Mouse (Mus musculus) stomach, embryonic 16.5 days (tissue): ENCODE data around the gene Ewsr1. TPM values are rescaled to one million over a fixed set of nuclear protein-coding genes. Genes with fewer than 3 reads are reported as not detected.
"Not testable (repeated sequence)": the region's sequence is repeated elsewhere in the genome, so short reads cannot be mapped to it uniquely, and the experiment has no call there.

Experiments used
- ATAC-seq: fragments of 200-750 bp; cut with Nextera tagmentation; 2 replicates; pipeline ENCODE4 v1.8.0; 2017; ENCODE audit warnings: moderate number of reproducible peaks, moderate TSS enrichment; ENCODE audit not compliant: insufficient read depth, low FRiP score
- H3K27ac ChIP-seq: fragments of 300-500 bp; sonication (generic); 2 replicates; pipeline ENCODE4 v1.5.1; 2014; ENCODE audit warnings: low read length
- H3K27me3 ChIP-seq: fragments of 300-500 bp; sonication (generic); 2 replicates; pipeline ENCODE4 v1.6.1; 2014; ENCODE audit warnings: low read length, control low read depth, mixed read lengths; ENCODE audit not compliant: control insufficient read depth, insufficient read depth
- H3K36me3 ChIP-seq: fragments of 300-500 bp; sonication (generic); 2 replicates; pipeline ENCODE4 v1.6.1; 2014; ENCODE audit warnings: low read length; ENCODE audit not compliant: control insufficient read depth, insufficient read depth
- H3K4me1 ChIP-seq: fragments of 300-500 bp; sonication (generic); 2 replicates; pipeline ENCODE4 v1.6.1; 2014; ENCODE audit warnings: low read length, control low read depth, mixed read lengths; ENCODE audit not compliant: control insufficient read depth, insufficient read depth
- H3K4me2 ChIP-seq: fragments of 300-500 bp; sonication (generic); 2 replicates; pipeline ENCODE4 v1.6.1; 2014; ENCODE audit warnings: low read depth, low read length, mixed read lengths
- H3K4me3 ChIP-seq: fragments of 300-500 bp; sonication (generic); replicated peaks from 2 replicates; pipeline ENCODE4 v1.5.1; 2014; ENCODE audit warnings: mild to moderate bottlenecking, low read length
- H3K9ac ChIP-seq: fragments of 300-500 bp; sonication (generic); 2 replicates; pipeline ENCODE4 v1.6.1; 2014; ENCODE audit warnings: low read length
- H3K9me3 ChIP-seq: fragments of 300-500 bp; sonication (generic); replicated peaks from 2 replicates; pipeline ENCODE4 v1.6.1; 2016; ENCODE audit warnings: low read length, control low read depth; ENCODE audit not compliant: control insufficient read depth
- WGBS: fragments of 180-500 bp; shearing (Covaris S2); extraction: QIAGEN DNeasy Blood & Tissue Kit; methylation state at CpG from one replicate; pipeline ENCODE4 v1.1.7; 2014; 5-methylcytosine and 5-hydroxymethylcytosine counted together
- polyA plus RNA-seq: library from polyadenylated mRNA; unstranded; fragments of >200 nt; fragmentation: Nextera tagmentation; extraction: Ambion mirVana; gene quantifications from 2 replicates; pipeline ENCODE4 v1.2.1, GENCODE M21; 2015

Gene Ewsr1
- polyA plus RNA-seq, 1 experiment from 2014 or later: 537 TPM

DNA sequence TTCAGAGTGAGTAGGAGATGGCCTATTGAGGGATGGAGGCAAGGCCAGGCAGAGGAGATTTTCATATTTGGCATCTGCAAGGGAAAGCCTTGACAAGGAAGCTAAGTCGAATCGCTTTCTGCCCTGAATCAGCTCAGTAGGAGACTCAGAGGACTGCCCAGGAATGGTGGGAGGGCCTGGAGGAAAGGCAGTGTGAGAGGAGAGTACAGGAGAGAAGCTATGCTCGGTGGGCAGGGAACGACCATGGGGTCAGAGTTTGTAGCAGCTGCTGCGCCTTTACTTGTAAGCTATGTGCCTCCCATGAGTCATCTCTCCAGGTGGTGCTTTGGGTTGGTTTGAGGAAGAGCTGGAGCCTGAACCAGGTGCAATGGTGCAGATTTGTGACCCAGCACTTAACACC is 1.7 kb upstream of the Ewsr1 start:
- Histone ChIP-seq H3K27me3 (no peaks in the 10 kb centered on the region), H3K9ac (peak overlapping the region; percentile 100; the same call in 1 of the 2 replicates), H3K4me2 (peak overlapping the region; percentile 88), H3K4me3 (peak overlapping the region; percentile 97), H3K4me1 (peaks cover 31% of the 10 kb centered on the region), H3K9me3 (no peaks in the 10 kb centered on the region), H3K27ac (peak overlapping the region; percentile 98; the same call in 1 of the 2 replicates), H3K36me3 (no peaks in the 10 kb centered on the region)
- 43% methylated on average over 5 of the region's 5 CpGs for WGBS
- no peak for ATAC-seq

DNA sequence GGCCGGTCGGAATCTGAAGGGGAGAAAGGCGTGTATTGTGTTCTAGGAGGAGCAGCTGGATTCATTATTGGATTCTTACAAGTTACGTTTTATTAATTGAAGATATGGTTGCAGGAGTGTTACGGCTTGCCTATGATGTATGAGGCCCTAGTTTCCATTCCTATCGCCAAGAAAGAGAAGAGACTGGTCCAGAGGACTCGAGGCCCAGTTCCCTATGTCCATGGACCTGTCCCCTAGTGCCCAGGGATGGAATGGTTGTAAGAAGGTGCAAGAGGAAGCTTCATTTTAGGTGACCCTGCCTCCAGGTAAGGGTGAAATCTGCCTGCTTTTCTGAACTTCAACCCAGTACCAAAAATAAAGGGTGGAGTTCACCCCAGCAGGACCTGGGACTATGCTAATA is 1.2 kb upstream of the Ewsr1 start:
- H3K4me2 ChIP-seq: peak overlapping the region; percentile 88
- WGBS: under 1% methylated on average over 7 of the region's 7 CpGs

DNA sequence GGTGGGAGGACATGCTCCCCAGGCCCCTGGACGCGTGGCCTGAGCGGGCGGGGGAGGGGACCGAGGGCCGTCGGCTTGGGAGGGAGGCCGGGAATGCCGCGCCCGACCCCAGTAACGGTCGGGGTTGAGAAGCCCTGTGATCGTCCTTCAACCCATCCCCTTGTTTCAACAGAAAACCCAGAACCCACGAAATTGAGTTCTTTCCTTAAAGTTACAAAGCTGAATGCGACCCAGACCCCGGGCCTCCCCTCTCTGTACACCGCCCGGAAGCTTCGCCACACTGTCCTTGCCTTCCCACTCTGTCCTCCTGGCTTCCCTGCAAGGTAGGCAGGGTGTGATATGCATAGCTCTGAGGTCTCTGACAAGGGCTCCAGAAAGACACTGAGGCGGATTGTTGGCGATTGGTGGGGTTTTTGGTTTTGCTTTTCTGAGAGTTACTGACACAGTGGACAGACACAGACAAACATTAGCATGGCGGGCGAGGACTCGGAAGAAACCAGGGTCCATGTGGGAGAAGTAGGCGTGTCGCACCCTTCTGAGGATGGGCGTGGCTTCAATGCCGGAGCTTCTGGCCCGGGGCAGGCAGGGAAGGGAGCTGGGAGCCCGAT is 614 bp upstream of the Ewsr1 start:
- under 1% methylated on average over 31 of the region's 31 CpGs for WGBS
- Histone ChIP-seq H3K9ac (peak overlapping the region; percentile 100), H3K9me3 (no peaks in the 10 kb centered on the region), H3K4me3 (peak overlapping the region; percentile 97), H3K4me1 (peaks cover 32% of the 10 kb centered on the region), H3K4me2 (peak overlapping the region; percentile 88), H3K36me3 (no peaks in the 10 kb centered on the region), H3K27ac (peak overlapping the region; percentile 98), H3K27me3 (no peaks in the 10 kb centered on the region)
- peak; percentile 78 for ATAC-seq

More for the DNA sequence above, 1.2 kb upstream of the Ewsr1 start:
- H3K9me3 ChIP-seq: no peaks in the 10 kb centered on the region
- H3K27me3 ChIP-seq: no peaks in the 10 kb centered on the region
- H3K4me3 ChIP-seq: peak overlapping the region; percentile 97
- peaks cover 32% of the 10 kb centered on the region for H3K4me1 ChIP-seq
- H3K9ac ChIP-seq: peak overlapping the region; percentile 100
- no peak for ATAC-seq
- peak overlapping the region; percentile 98 for H3K27ac ChIP-seq
- H3K36me3 ChIP-seq: no peaks in the 10 kb centered on the region

DNA sequence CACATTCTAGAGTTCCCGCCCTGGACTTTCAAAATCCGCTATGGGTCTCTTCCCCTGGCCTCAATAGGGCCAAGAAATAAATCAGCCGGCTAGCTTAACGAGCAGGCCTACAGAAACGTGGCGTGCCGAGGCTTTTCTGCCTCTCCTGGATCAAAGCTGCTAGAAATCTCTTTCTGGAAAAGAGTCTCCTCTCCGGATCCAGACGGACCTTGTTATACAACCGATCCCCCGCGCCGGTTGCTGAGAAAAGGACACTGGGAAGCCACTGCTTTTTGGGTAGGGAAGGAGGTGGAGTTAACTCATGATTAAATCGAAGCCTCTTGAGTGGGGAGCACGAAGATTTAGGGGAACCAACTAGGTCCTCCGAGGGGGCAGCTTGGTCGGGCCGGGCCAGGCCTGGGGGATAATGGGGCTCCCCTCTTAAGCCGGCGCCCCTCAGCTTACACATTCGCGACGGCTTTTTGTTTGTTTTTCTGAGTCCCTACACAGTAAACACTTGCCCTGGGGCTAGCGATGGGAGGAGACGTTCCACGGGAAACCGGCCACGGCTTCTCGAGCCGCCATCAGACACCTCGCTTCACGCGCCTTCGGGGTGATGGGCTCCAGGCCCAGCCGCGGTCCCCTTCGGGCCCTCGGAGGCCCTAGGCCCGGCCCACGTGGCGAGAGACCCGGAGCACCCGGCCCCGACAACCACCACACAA is 881 bp downstream of the Ewsr1 start:
- WGBS: under 1% methylated on average over 44 of the region's 44 CpGs
- Histone ChIP-seq H3K4me1 (peaks cover 36% of the 10 kb centered on the region), H3K4me2 (peak overlapping the region; percentile 83), H3K9ac (peak overlapping the region; percentile 100), H3K4me3 (peak overlapping the region; percentile 97), H3K9me3 (no peaks in the 10 kb centered on the region), H3K27ac (peak overlapping the region; percentile 98), H3K27me3 (no peaks in the 10 kb centered on the region), H3K36me3 (no peaks in the 10 kb centered on the region)
- no peak; the same call in 1 of the 2 replicates for ATAC-seq

DNA sequence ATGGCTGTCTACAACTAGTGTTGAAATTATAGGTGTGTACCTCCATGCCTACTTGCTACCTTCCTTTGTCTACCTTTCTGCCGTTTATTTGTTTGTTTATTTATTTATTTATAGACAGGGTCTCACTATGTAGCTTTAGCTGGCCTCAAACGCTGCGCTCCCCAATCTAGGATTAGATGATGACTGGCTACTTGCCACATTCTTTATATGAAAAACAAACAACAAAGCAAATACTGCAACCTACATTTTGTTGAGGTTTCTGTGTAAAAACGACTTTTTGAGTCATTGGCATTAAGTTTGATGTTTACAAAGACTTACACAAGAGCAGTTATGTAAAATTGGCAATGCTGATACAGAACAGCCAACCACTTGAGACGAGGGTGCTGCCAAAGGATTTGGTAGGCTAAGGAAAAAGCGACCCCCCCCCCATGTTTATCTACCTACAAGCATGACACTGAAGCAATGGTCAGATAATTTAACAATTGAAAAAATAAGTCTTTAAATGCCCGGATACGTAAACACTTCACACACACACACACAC is 2.5 kb downstream of the Ewsr1 start:
- Histone ChIP-seq H3K4me3 (peak overlapping the region; percentile 97; the same call in 1 of the 2 replicates), H3K4me1 (peaks cover 36% of the 10 kb centered on the region), H3K36me3 (peaks cover 9% of the 10 kb centered on the region; the same call in 1 of the 2 replicates), H3K4me2 (peak overlapping the region; percentile 83), H3K27me3 (no peaks in the 10 kb centered on the region), H3K27ac (no peak overlapping the region), H3K9me3 (no peaks in the 10 kb centered on the region), H3K9ac (peak overlapping the region; percentile 100; the same call in 1 of the 2 replicates)
- no peak for ATAC-seq
- WGBS: 46% methylated on average over 8 of the region's 8 CpGs

DNA sequence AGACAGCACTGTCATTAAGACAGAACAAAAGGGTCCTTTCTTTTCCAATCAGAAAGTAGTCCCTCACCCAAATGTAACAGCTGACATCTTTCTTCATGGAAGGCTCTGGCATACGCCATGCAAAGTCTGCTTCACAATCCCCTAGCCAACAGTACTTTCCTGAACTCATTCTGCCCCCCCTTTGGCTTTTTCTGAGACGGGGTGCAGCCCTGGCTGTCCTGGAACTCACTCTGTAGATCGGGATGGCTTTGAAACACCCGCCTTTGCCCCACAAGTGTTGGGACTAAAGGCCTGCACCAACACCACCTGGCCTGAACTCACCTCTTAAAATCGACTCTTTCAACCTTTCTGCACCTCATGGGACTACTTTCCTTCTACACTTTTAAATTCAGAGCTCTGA is 3.2 kb downstream of the Ewsr1 start:
- no peak for ATAC-seq
- Histone ChIP-seq H3K27ac (no peak overlapping the region), H3K27me3 (no peaks in the 10 kb centered on the region), H3K36me3 (peaks cover 14% of the 10 kb centered on the region; the same call in 1 of the 2 replicates), H3K4me2 (no peak overlapping the region), H3K4me1 (peaks cover 29% of the 10 kb centered on the region), H3K9ac (no peak overlapping the region), H3K4me3 (no peak overlapping the region), H3K9me3 (no peaks in the 10 kb centered on the region)
- WGBS: 69% methylated on average over 5 of the region's 5 CpGs

DNA sequence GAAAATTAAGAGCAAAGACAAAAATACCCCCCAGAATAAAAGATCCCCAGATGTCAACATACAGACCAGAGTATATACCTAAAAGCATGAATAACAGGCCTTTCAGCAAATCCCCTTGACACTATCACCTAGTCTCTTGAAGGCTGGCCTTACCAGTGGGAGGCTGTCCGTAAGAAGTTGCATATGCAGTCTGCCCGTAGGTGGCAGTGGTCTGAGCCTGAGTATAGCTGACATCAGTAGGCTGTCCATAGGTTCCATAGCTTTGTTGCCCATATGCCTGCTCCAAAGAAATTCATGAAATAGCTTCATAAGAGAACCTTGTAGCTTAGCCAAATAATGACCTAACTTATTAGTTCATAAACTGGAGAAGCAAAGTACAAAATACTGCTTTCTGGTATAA is 7.4 kb downstream of the Ewsr1 start:
- no peak overlapping the region for H3K9ac ChIP-seq
- no peak for ATAC-seq
- peaks cover 12% of the 10 kb centered on the region for H3K4me1 ChIP-seq
- H3K27ac ChIP-seq: no peak overlapping the region
- WGBS: 40% methylated on average over 2 of the region's 2 CpGs
- no peak overlapping the region for H3K4me2 ChIP-seq
- H3K4me3 ChIP-seq: no peak overlapping the region
- no peaks in the 10 kb centered on the region for H3K9me3 ChIP-seq
- H3K36me3 ChIP-seq: peaks cover 43% of the 10 kb centered on the region
- H3K27me3 ChIP-seq: no peaks in the 10 kb centered on the region

DNA sequence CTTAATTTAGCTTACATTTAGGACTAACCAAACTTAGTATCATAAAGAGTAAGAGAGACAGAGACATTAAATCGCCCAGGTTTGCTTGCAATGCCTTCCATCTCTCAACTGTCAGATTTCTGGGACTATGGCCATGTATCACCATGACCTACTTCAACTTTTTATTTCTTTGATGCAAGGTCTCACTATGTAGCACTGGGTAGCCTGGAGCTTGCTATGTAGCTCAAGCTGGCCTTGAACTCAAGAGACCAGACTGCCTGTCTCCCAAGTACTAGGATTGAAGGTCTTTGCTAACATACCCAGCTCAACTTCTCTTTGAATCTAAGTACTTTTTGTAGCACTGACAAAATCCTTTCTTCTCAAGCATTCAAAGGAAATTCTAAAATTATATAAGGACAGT is 9.9 kb downstream of the Ewsr1 start:
- H3K4me1 ChIP-seq: 0 out of 2 replicates have a peak, but pooled peaks cover 4% of the 10 kb centered on the region
- no peaks in the 10 kb centered on the region for H3K9me3 ChIP-seq
- H3K9ac ChIP-seq: no peak overlapping the region
- no peak for ATAC-seq
- H3K27me3 ChIP-seq: no peaks in the 10 kb centered on the region
- H3K4me3 ChIP-seq: no peak overlapping the region
- no peak overlapping the region for H3K4me2 ChIP-seq
- no peak overlapping the region for H3K27ac ChIP-seq
- H3K36me3 ChIP-seq: peaks cover 59% of the 10 kb centered on the region
- WGBS: 95% methylated on average over 1 of the region's 1 CpGs

DNA sequence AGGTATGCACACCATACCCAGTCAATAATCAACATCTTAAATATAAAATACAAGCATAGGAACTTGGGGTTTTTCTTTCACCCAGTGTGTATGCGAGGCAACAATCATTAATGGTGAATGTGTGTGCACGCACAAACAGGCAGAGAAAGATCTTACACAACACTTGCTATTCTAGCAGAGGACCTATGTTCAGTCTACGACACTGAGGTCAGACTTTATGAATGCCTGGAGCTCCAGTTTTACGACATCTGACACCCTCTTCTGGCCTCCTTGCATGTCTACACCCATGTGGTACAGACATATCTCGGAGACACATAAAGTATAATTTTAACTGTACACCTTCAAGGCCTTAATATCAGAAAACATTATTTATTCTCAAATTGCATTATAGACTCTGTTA is 22.2 kb downstream of the Ewsr1 start:
- H3K9me3 ChIP-seq, H3K4me1 ChIP-seq, H3K27ac ChIP-seq, ATAC-seq, H3K27me3 ChIP-seq, H3K4me3 ChIP-seq, H3K9ac ChIP-seq, H3K4me2 ChIP-seq: not testable (repeated sequence)
- 83% methylated on average over 4 of the region's 5 CpGs for WGBS
- peaks cover 29% of the 10 kb centered on the region; the same call in 1 of the 2 replicates for H3K36me3 ChIP-seq
